Mouse (Mus musculus) limb, embryonic 15.5 days (tissue): ENCODE measurements around the gene H2-Q1. TPM values are rescaled to one million over a fixed set of nuclear protein-coding genes. Genes with fewer than 3 reads are reported as not detected.
"Not testable (repeated sequence)": the region's sequence is repeated elsewhere in the genome, so short reads cannot be mapped to it uniquely, and the experiment has no call there.

Experiments used
- ATAC-seq: fragments of 200-750 bp; cut with Nextera tagmentation; 2 replicates; pipeline ENCODE4 v1.8.0; 2017; ENCODE audit warnings: low read depth, moderate TSS enrichment; ENCODE audit not compliant: insufficient number of reproducible peaks, low FRiP score, low TSS enrichment
- H3K27ac ChIP-seq: fragments of 300-500 bp; sonication (generic); 2 replicates; pipeline ENCODE4 v1.5.1; 2015; ENCODE audit warnings: moderate library complexity, mild to moderate bottlenecking, inconsistent platforms
- H3K27me3 ChIP-seq: fragments of 300-500 bp; sonication (generic); 2 replicates; pipeline ENCODE4 v1.6.1; 2015; ENCODE audit warnings: inconsistent platforms
- H3K36me3 ChIP-seq: fragments of 300-500 bp; sonication (generic); 2 replicates; pipeline ENCODE4 v1.6.1; 2015; ENCODE audit warnings: inconsistent platforms
- H3K4me1 ChIP-seq: fragments of 300-500 bp; sonication (generic); 2 replicates; pipeline ENCODE4 v1.6.1; 2015; ENCODE audit warnings: inconsistent platforms
- H3K4me2 ChIP-seq: fragments of 300-500 bp; sonication (generic); 2 replicates; pipeline ENCODE4 v1.6.1; 2015; ENCODE audit warnings: mild to moderate bottlenecking, inconsistent platforms
- H3K4me3 ChIP-seq: fragments of 300-500 bp; sonication (generic); 2 replicates; pipeline ENCODE4 v1.5.1; 2015; ENCODE audit warnings: mild to moderate bottlenecking, inconsistent platforms
- H3K9ac ChIP-seq: fragments of 300-500 bp; sonication (generic); 2 replicates; pipeline ENCODE4 v1.6.1; 2015; ENCODE audit warnings: inconsistent platforms
- H3K9me3 ChIP-seq: fragments of 300-500 bp; sonication (generic); 2 replicates; pipeline ENCODE4 v1.6.1; 2016; ENCODE audit warnings: inconsistent platforms
- WGBS: fragments of 180-500 bp; shearing (Covaris S2); methylation state at CpG from one replicate; pipeline ENCODE4 v1.1.7; 2015; 5-methylcytosine and 5-hydroxymethylcytosine counted together
- polyA plus RNA-seq: library from polyadenylated mRNA; unstranded; fragments of >200 nt; fragmentation: Nextera tagmentation; extraction: Ambion mirVana; gene quantifications from 2 replicates; pipeline ENCODE4 v1.2.1, GENCODE M21; 2015

H2-Q1 gene
- polyA plus RNA-seq, 1 experiment from 2014 or later = not detected

DNA sequence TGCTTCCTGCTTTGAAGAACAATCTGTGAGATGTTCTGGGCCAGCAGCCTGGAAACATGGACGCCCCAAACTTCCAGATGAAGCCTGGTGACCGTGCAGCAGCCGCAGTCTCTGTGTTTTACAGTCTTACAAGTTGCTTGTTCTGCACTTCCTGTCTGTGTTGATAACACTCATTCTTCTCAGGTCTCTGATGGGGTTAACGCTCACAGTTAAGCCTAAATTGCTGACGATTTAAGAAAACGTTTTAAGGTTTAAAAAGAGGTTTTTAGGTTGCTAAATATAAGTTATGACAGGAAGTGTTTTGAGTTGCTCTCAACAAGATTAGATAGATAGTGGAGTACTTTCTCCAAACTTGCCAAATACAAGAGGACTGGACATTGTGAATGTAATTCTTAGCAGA, 33.1 kb downstream of the H2-Q1 start:
- not testable (repeated sequence) for H3K9ac ChIP-seq, H3K9me3 ChIP-seq, H3K27me3 ChIP-seq, H3K4me2 ChIP-seq, H3K36me3 ChIP-seq, ATAC-seq, H3K27ac ChIP-seq, H3K4me3 ChIP-seq, H3K4me1 ChIP-seq
- 57% methylated on average over 6 of the region's 6 CpGs for WGBS

DNA sequence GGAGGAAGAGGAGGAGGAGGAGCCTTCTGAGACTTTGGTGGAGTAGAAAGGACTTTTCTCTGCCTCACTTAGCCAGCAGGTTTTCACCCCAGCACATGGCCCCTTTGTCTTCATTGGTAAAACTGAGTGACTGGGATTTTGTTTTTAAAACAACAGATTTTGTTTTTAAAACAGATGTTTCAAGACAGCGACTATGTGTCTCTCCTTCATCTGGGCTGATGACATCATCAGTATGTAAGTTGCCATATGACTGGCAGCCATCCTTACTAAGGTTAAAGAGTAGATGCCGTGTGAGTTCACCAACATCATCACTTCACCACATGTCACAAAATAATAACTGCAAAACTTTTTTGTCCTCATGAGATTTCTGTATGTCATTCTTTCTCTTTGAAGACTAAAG, 33.9 kb downstream of the H2-Q1 start:
- no peaks in the 10 kb centered on the region for H3K9me3 ChIP-seq
- ATAC-seq = no peak
- WGBS = 69% methylated on average over 2 of the region's 2 CpGs
- no peaks in the 10 kb centered on the region for H3K36me3 ChIP-seq
- H3K4me2 ChIP-seq = no peak overlapping the region
- peaks cover 13% of the 10 kb centered on the region for H3K27me3 ChIP-seq
- no peak overlapping the region for H3K27ac ChIP-seq
- no peak overlapping the region for H3K4me3 ChIP-seq
- H3K9ac ChIP-seq = no peak overlapping the region
- H3K4me1 ChIP-seq = peaks cover 4% of the 10 kb centered on the region

DNA sequence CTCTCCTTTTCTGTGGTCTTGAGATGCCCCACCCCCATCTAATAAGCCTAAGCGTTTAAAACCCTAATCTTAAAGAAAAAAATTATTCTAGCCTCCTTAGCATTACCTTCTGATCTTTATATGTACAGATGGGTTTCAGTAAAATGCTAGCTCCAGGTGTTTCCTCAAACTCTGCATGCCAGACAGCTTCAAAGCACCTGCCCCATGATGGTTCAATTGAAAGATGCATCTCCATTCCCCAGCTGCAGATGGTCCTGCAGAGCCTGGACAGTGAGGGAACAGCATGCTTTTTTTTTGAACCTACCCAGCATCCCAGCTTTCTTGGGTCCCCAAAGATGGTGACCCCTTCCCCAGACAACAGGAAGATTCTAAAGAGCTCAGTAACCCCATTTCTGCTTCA, 36.9 kb downstream of the H2-Q1 start:
- WGBS = 16% methylated on average over 1 of the region's 1 CpGs
- Histone ChIP-seq H3K4me1 (peaks cover 11% of the 10 kb centered on the region), H3K27me3 (peaks cover 18% of the 10 kb centered on the region), H3K9me3 (no peaks in the 10 kb centered on the region), H3K4me3 (no peak overlapping the region), H3K4me2 (no peak overlapping the region), H3K9ac (no peak overlapping the region), H3K36me3 (no peaks in the 10 kb centered on the region), H3K27ac (no peak overlapping the region)
- ATAC-seq = no peak

DNA sequence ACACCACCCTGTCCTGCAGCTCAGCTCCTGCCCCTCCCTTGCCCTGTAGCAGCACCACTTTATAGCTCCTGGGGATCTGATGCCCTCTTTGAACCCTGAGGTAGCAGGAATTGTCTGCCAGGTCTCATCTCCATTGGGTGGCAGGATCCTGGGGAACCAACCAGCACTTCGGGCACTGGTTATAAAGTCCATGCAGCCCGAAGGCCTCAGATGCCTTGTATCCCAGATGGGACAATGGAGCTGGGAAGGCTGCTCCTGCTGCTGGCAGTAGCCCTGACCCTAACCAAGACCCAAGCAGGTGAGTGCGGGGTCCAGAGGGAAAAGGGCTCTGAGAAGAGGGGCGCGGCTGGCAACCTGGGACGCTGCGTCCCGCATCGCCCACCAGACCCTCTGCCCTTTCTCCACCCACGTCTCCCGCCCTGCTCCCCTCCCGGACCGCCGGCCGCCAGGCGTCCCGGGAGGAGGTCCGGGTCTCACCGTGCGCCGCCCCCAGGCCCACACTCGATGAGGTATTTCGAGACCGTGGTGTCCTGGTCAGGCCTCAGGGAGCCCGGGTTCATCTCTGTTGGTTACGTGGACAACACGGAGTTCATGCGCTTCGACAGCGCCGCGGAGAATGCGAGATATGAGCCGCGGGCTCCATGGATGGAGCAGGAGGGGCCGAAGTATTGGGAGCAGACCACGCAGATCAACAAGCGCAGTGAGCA, 38.7 kb downstream of the H2-Q1 start:
- peaks cover 11% of the 10 kb centered on the region for H3K4me1 ChIP-seq
- H3K4me3 ChIP-seq = peak overlapping the region; percentile 35
- 12% methylated on average over 38 of the region's 38 CpGs for WGBS
- peak overlapping the region; percentile 54 for H3K4me2 ChIP-seq
- 0 out of 2 replicates have a peak overlapping the region, but pooled peaks have one; percentile 14 for H3K9ac ChIP-seq
- H3K27me3 ChIP-seq = peaks cover 18% of the 10 kb centered on the region
- H3K36me3 ChIP-seq = no peaks in the 10 kb centered on the region
- H3K27ac ChIP-seq = no peak overlapping the region
- no peak for ATAC-seq
- no peaks in the 10 kb centered on the region for H3K9me3 ChIP-seq

DNA sequence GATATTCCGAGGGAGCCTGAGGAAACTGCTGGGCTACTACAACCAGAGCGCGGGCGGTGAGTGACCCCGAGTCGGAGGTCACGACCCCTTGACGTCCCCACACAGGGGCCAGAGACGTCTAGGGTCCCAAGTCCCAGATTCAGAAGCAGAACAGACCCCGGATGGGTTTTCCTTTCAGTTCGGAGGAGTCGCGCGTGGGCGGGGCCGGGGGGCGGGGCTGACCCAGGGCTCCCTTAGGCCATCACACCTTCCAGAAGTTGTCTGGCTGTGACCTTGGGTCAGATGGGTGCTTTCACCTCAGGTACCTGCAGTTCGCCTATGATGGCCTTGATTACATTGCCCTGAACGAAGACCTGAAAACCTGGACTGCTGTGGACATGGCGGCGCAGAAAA, 39.3 kb downstream of the H2-Q1 start:
- Histone ChIP-seq H3K27ac (no peak overlapping the region), H3K4me2 (peak overlapping the region; percentile 54), H3K27me3 (peaks cover 18% of the 10 kb centered on the region), H3K4me3 (peak overlapping the region; percentile 35), H3K9ac (0 out of 2 replicates have a peak overlapping the region, but pooled peaks have one; percentile 14), H3K36me3 (no peaks in the 10 kb centered on the region), H3K9me3 (no peaks in the 10 kb centered on the region), H3K4me1 (peaks cover 11% of the 10 kb centered on the region)
- WGBS = 22% methylated on average over 21 of the region's 21 CpGs
- no peak for ATAC-seq

Other genes starting within 250 kb of the H2-Q1 start
- 50.6 and 53.7 TPM in 2 replicates for gene Ly6g6e, start 243.5 kb upstream of the H2-Q1 start, polyA plus RNA-seq
- 1.1 and 2.4 TPM in 2 replicates for gene Ly6g6d, start 242.3 kb upstream of the H2-Q1 start, polyA plus RNA-seq
- gene Ly6g6f, start 234.8 kb upstream of the H2-Q1 start, polyA plus RNA-seq = 0.13 and 0.20 TPM in 2 replicates
- 101 and 112 TPM in 2 replicates for gene Abhd16a, start 231.1 kb upstream of the H2-Q1 start, polyA plus RNA-seq
- not detected in 2 replicates for gene Ly6g5c, start 212.1 kb upstream of the H2-Q1 start, polyA plus RNA-seq
- 0.78 and 0.99 TPM in 2 replicates for gene Ly6g5b, start 205.0 kb upstream of the H2-Q1 start, polyA plus RNA-seq
- gene Gpank1, start 198.9 kb upstream of the H2-Q1 start, polyA plus RNA-seq = 16.8 and 17.4 TPM in 2 replicates
- 293 and 297 TPM in 2 replicates for gene Csnk2b, start 198.4 kb upstream of the H2-Q1 start, polyA plus RNA-seq
- gene D17H6S53E, start 194.0 kb upstream of the H2-Q1 start, polyA plus RNA-seq = 10.5 and 11.2 TPM in 2 replicates
- 0.52 and 2.0 TPM in 2 replicates for gene Apom, start 188.4 kb upstream of the H2-Q1 start, polyA plus RNA-seq
- 49.6 and 51.8 TPM in 2 replicates for gene Bag6, start 185.2 kb upstream of the H2-Q1 start, polyA plus RNA-seq
- gene Prrc2a, start 155.5 kb upstream of the H2-Q1 start, polyA plus RNA-seq = 142 and 147 TPM in 2 replicates
- 14.6 and 18.6 TPM in 2 replicates for gene Aif1, start 144.3 kb upstream of the H2-Q1 start, polyA plus RNA-seq
- 25.8 and 27.5 TPM in 2 replicates for gene Lst1, start 132.0 kb upstream of the H2-Q1 start, polyA plus RNA-seq
- gene Ltb, start 126.0 kb upstream of the H2-Q1 start, polyA plus RNA-seq = 1.0 and 1.2 TPM in 2 replicates
- 0.64 and 0.82 TPM in 2 replicates for gene Tnf, start 118.4 kb upstream of the H2-Q1 start, polyA plus RNA-seq
- gene Lta, start 115.1 kb upstream of the H2-Q1 start, polyA plus RNA-seq = 0.37 TPM in 1 of 2 replicates, not detected in the other
- 0.41 and 0.77 TPM in 2 replicates for gene Gm16181, start 99.6 kb upstream of the H2-Q1 start, polyA plus RNA-seq
- 3.7 and 3.8 TPM in 2 replicates for gene Atp6v1g2, start 86.7 kb upstream of the H2-Q1 start, polyA plus RNA-seq
- gene Nfkbil1, start 84.6 kb upstream of the H2-Q1 start, polyA plus RNA-seq = 11.2 and 11.8 TPM in 2 replicates
- gene Ddx39b, start 78.7 kb upstream of the H2-Q1 start, polyA plus RNA-seq = 401 and 418 TPM in 2 replicates
- gene H2-D1, start 57.7 kb upstream of the H2-Q1 start, polyA plus RNA-seq = 84.7 and 93.0 TPM in 2 replicates
- 0.20 and 0.29 TPM in 2 replicates for gene H2-Q2, start 21.8 kb downstream of the H2-Q1 start, polyA plus RNA-seq
- 3.2 and 4.3 TPM in 2 replicates for gene H2-Q4, start 59.2 kb downstream of the H2-Q1 start, polyA plus RNA-seq
- gene H2-Q6, start 104.4 kb downstream of the H2-Q1 start, polyA plus RNA-seq = 0.35 and 0.46 TPM in 2 replicates
- gene H2-Q7, start 118.8 kb downstream of the H2-Q1 start, polyA plus RNA-seq = 3.1 and 3.3 TPM in 2 replicates
- gene H2-Q10, start 149.7 kb downstream of the H2-Q1 start, polyA plus RNA-seq = 0.65 and 1.2 TPM in 2 replicates
- gene Pou5f1, start 185.6 kb downstream of the H2-Q1 start, polyA plus RNA-seq = not detected in 2 replicates
- 88.0 and 97.6 TPM in 2 replicates for gene Tcf19, start 196.4 kb downstream of the H2-Q1 start, polyA plus RNA-seq
- 18.0 and 18.1 TPM in 2 replicates for gene Cchcr1, start 196.7 kb downstream of the H2-Q1 start, polyA plus RNA-seq
- 1.3 and 1.8 TPM in 2 replicates for gene Psors1c2, start 212.8 kb downstream of the H2-Q1 start, polyA plus RNA-seq
- 2.0 and 4.8 TPM in 2 replicates for gene Cdsn, start 231.7 kb downstream of the H2-Q1 start, polyA plus RNA-seq
- 5.6 and 6.0 TPM in 2 replicates for gene 2300002M23Rik, start 247.0 kb downstream of the H2-Q1 start, polyA plus RNA-seq